Mouse (Mus musculus): ENCODE data around the gene Abcd3. TPM values are rescaled to one million over a fixed set of nuclear protein-coding genes. Genes with fewer than 3 reads are reported as not detected.

The Abcd3 gene
- 100 to 1,000 TPM in 1 of 2 experiments, 10 to 100 TPM in 1; 87.2 to 104 TPM for total RNA-seq (2021)
- 3.5 and 11.9 TPM in 2 replicates for polyA plus RNA-seq (2012; rRNA removed)
- long read RNA-seq, transcript Abcd3-201 (23 exons, 3,489 nt): major isoform, 88 of 99 reads
- long read RNA-seq, partial matches to known transcripts: 6 of 99 reads
- long read RNA-seq, other reads (novel, unspliced or antisense): 5 of 99 reads

- peak; percentile 94 for DNase-seq
Observed at GRCm38 (mm10) chr3:121814877-121815548, at the start of gene Abcd3. Abcd3 (minus strand) TSS chr3:121815302.

- DNase-seq: no peak
Observed at GRCm38 (mm10) chr3:121859142-121859541, 44.0 kb upstream of the Abcd3 start.

GRCm38 (mm10) chr3:121856131-121856530 lies 41.0 kb upstream of the Abcd3 start:
- no peak for DNase-seq

- no peak for DNase-seq
Observed at GRCm38 (mm10) chr3:121853781-121854520, 38.8 kb upstream of the Abcd3 start.

GRCm38 (mm10) chr3:121852074-121852826 lies 37.1 kb upstream of the Abcd3 start:
- no peak for DNase-seq

GRCm38 (mm10) chr3:121851006-121851405 lies 35.9 kb upstream of the Abcd3 start:
- DNase-seq: no peak

GRCm38 (mm10) chr3:121850381-121850780 lies 35.3 kb upstream of the Abcd3 start:
- no peak for DNase-seq

- DNase-seq: no peak
Observed at GRCm38 (mm10) chr3:121847296-121847695, 32.2 kb upstream of the Abcd3 start.

- DNase-seq: no peak
Observed at GRCm38 (mm10) chr3:121844658-121845057, 29.6 kb upstream of the Abcd3 start.

- no peak for DNase-seq
Observed at GRCm38 (mm10) chr3:121844013-121844412, 28.9 kb upstream of the Abcd3 start.

- no peak for DNase-seq
Observed at GRCm38 (mm10) chr3:121843254-121843653, 28.2 kb upstream of the Abcd3 start.

GRCm38 (mm10) chr3:121842306-121842860 lies 27.3 kb upstream of the Abcd3 start:
- no peak for DNase-seq

GRCm38 (mm10) chr3:121841412-121842014 lies 26.4 kb upstream of the Abcd3 start:
- DNase-seq: no peak

- no peak for DNase-seq
Observed at GRCm38 (mm10) chr3:121840351-121840750, 25.2 kb upstream of the Abcd3 start.

- DNase-seq: no peak
Observed at GRCm38 (mm10) chr3:121834732-121835131, 19.6 kb upstream of the Abcd3 start.

GRCm38 (mm10) chr3:121834250-121834649 lies 19.1 kb upstream of the Abcd3 start:
- no peak for DNase-seq

- DNase-seq: no peak
Observed at GRCm38 (mm10) chr3:121825092-121825491, 10.0 kb upstream of the Abcd3 start.

GRCm38 (mm10) chr3:121824319-121824718 lies 9.2 kb upstream of the Abcd3 start:
- DNase-seq: no peak

GRCm38 (mm10) chr3:121822643-121823042 lies 7.5 kb upstream of the Abcd3 start:
- no peak for DNase-seq

GRCm38 (mm10) chr3:121821559-121822143 lies 6.5 kb upstream of the Abcd3 start:
- DNase-seq: no peak

GRCm38 (mm10) chr3:121819693-121820200 lies 4.6 kb upstream of the Abcd3 start:
- no peak for DNase-seq

All from adrenal gland, adult 2 months (tissue).